Mouse (Mus musculus) heart, adult 2 months (tissue): ENCODE results near the gene Hist1h1e. TPM values are rescaled to one million over a fixed set of nuclear protein-coding genes. Genes with fewer than 3 reads are reported as not detected.

Experiments
- DNase-seq, 2 experiments: peaks; one replicate each; pipeline ENCODE4 v3.0.0; 2021
- H3K27ac ChIP-seq: fragments of 200-600 bp; 2 replicates; pipeline ENCODE4 v1.8.1; 2022
- H3K27me3 ChIP-seq: fragments of 200-500 bp; 2 replicates; pipeline ENCODE4 v1.6.1; 2012; ENCODE audit warnings: mild to moderate bottlenecking, low read length, inconsistent platforms, mixed read lengths; ENCODE audit not compliant: control insufficient read depth, insufficient read depth
- H3K36me3 ChIP-seq: fragments of 200-500 bp; 2 replicates; pipeline ENCODE4 v1.6.1; 2012; ENCODE audit warnings: low read length, inconsistent platforms; ENCODE audit not compliant: control insufficient read depth, insufficient read depth
- H3K4me1 ChIP-seq: fragments of 200-500 bp; 2 replicates; pipeline ENCODE4 v1.6.1; 2011; ENCODE audit warnings: low read length; ENCODE audit not compliant: control insufficient read depth, insufficient read depth
- H3K4me3 ChIP-seq: fragments of 200-600 bp; 2 replicates; pipeline ENCODE4 v1.8.1; 2022
- H3K79me2 ChIP-seq: fragments of 200-500 bp; replicated peaks from 2 replicates; pipeline ENCODE4 v1.6.1; 2012; ENCODE audit warnings: mild to moderate bottlenecking, inconsistent platforms, low read length, moderate library complexity, mixed read lengths; ENCODE audit not compliant: control insufficient read depth, insufficient read depth
- H3K9ac ChIP-seq: fragments of 200-500 bp; 2 replicates; pipeline ENCODE4 v1.6.1; 2012; ENCODE audit warnings: low read depth, mild to moderate bottlenecking, control low read depth, inconsistent platforms, low read length, mixed read lengths
- CTCF ChIP-seq: fragments of 200-600 bp; IDR thresholded peaks from 2 replicates; pipeline ENCODE4 v1.8.1; 2022; ENCODE audit warnings: antibody characterized with exemption, mild to moderate bottlenecking, moderate library complexity
- EP300 ChIP-seq: fragments of 200-500 bp; IDR thresholded peaks from 2 replicates; pipeline ENCODE4 v1.6.1; 2011; ENCODE audit warnings: low read depth, low read length, control low read depth; ENCODE audit not compliant: insufficient read depth
- POLR2A ChIP-seq: fragments of 200-500 bp; IDR thresholded peaks from 2 replicates; pipeline ENCODE4 v1.6.1; 2011; ENCODE audit warnings: mild to moderate bottlenecking, low read depth, low read length, control low read depth; ENCODE audit not compliant: insufficient read depth
- WGBS: fragments of 180-500 bp; shearing (Covaris S2); methylation state at CpG from one replicate; pipeline ENCODE4 v1.1.7; 2018; 5-methylcytosine and 5-hydroxymethylcytosine counted together
- intact Hi-C: fragments of 180-260 bp; cut with DNase I; formaldehyde crosslinking; loops from one replicate; pipeline ENCODE4 v1.15.1; 2025
- polyA plus RNA-seq: library from polyadenylated mRNA; depleted of rRNA; stranded (reverse); fragments of >200 nt; gene quantifications from 2 replicates; pipeline ENCODE4 v1.2.3, GENCODE M21; 2012
- total RNA-seq, 2 experiments: library from RNA; stranded (reverse); gene quantifications; 2 replicates each; pipeline ENCODE4 v1.2.3; 2021

Hist1h1e gene
- total and polyA plus RNA-seq, 3 experiments = 1.3 to 28.8 (median 20.4) TPM

DNA sequence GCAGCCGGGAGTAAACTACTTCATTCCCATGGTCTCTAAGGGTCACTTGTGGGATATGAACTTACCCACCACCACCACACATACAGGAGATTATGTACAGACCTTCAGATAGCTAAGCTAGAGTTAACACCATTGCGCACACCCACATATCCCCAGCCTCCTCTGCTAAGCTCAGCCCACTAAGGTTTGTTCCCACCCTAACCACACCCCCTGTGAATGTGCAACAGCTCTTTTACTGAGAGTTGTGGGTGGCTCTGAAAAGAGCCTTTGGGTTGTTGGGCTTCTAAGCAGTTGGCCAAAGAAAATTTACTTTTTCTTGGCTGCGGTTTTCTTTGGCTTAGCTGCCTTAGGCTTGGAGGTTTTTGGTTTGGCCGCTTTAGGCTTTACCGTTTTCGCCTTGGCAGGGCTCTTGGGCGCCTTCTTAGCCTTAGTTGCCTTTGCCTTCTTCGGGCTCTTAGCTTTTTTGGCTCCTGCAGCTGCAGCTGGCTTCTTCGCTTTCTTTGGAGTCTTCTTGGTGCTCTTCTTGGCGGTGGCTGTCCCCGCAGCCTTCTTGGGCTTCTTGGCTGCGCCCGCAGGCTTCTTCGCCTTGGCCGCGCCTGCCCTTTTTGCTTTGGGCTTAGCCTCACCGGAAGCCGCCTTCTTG lies 705 bp downstream of the Hist1h1e start:
- H3K4me3 ChIP-seq = peak overlapping the region; percentile 77

DNA sequence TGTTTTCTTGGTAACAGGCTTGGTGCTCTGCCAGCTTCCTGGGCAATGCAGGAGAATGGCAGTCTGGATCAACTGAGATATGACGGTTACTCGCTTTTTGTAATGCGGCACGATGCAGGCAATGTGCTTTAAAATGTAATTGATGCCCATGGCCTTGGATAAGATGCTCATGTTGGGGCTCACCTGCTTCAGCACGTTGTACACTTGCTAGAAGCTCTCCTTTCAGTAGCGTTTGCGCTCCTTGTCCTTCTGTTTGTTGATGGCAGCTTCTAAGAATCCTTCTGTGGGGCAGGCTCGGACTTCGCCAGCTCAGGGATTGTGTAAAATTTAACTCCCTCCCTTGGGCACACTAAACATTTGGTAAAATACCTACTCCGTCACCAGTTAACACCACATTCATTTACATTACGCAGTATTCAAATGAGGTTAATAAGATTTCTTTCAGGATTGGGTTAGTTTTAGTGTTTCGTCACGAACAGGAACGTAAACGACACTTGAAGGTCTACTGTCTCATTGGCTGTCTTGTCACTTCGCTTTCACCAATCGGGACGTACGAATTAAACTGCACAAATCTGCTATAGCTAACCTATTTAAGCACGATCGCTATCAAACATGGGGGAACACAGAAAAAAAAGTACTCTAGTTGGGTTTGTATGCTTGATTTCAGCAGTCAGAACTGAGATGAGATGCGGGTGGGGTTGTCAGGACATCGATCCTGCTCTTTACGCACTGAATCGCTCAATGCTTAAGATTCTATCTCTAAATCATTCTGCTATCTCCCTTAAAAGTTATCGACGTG lies 1.4 kb downstream of the Hist1h1e start, which contains the start of gene Hist1h2be:
Gene Hist1h2be (minus strand): TSS at position 392 of the 799 bp plus-strand sequence.
- 0 out of 2 replicates have a peak, but pooled peaks cover 1% of the 10 kb centered on the region for H3K79me2 ChIP-seq
- TF ChIP-seq EP300 = 0 out of 2 replicates have a peak, but pooled peaks have one; percentile 55
- no peak for TF ChIP-seq CTCF
- H3K9ac ChIP-seq = peak within 1 kb of the TSS; percentile 78
- peak within 1 kb of the TSS; percentile 77 for H3K4me3 ChIP-seq
- peak; percentile 73 to 75 for DNase-seq
- H3K36me3 ChIP-seq = peaks cover 3% of the 10 kb centered on the region; the same call in 1 of the 2 replicates
- no peaks in the 10 kb centered on the region for H3K27me3 ChIP-seq
- peaks cover 3% of the 10 kb centered on the region for H3K4me1 ChIP-seq
- under 1% methylated on average over 27 of the region's 27 CpGs for WGBS
- intact Hi-C loops = loop anchor here (1.0 to 10.0 kb wide), 5 partner anchors 35 to 1796 kb away; partner anchors contain the start of genes Hist1h2af, Hist1h2ag, Hist1h2bb and Hist1h2bj
- peak within 1 kb of the TSS; percentile 97 for H3K27ac ChIP-seq

More for the DNA sequence above, 705 bp downstream of the Hist1h1e start:
- under 1% methylated on average over 18 of the region's 18 CpGs for WGBS
- DNase-seq = peak; percentile 68 to 84
- intact Hi-C loops = loop anchor here (1.0 to 10.0 kb wide), 7 partner anchors 35 to 1797 kb away; partner anchors contain the start of genes Hist1h2ac, Hist1h2af, Hist1h2ag and Hist1h2bb
- Histone ChIP-seq H3K79me2 (0 out of 2 replicates have a peak, but pooled peaks cover 1% of the 10 kb centered on the region), H3K27ac (peak overlapping the region; percentile 97), H3K4me1 (peaks cover 3% of the 10 kb centered on the region), H3K9ac (peak overlapping the region; percentile 78), H3K36me3 (peaks cover 3% of the 10 kb centered on the region; the same call in 1 of the 2 replicates), H3K27me3 (no peaks in the 10 kb centered on the region)
- TF ChIP-seq CTCF (no peak), POLR2A (peak; percentile 71), EP300 (no peak)

DNA sequence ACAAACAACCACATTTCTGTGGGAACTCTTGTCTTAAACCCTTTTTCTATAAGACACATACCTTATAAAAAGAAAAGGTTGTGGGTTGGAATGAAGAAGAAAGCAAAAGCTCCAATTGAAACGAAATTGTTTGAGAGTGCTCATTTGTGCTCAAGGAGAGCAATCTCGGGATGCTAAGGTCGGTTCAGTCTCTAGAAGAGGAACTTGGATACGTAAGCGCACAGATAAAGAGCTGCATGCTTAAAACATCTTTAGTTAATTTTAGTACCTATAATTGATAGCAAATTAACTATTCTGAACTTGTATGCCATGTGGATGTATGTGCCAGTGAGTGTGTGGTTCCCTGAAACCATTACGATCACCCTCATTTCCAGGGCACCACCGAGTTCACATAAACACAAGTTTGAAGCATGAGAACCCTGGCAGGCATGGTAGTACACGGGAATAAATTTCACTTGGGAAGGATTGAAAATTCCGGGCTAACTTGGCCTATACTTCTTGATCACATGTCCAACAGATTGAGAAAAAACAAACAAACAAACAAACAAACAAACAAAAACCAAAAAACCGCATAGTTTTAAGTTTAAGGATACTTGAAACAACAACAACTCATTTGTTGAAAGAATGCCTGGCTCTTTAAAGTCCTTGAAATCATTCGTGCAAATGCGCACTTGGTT lies 2.2 kb downstream of the Hist1h1e start:
- H3K9ac ChIP-seq = peak overlapping the region; percentile 50
- peak overlapping the region; percentile 97 for H3K27ac ChIP-seq
- no peak for DNase-seq
- peaks cover 3% of the 10 kb centered on the region; the same call in 1 of the 2 replicates for H3K36me3 ChIP-seq
- H3K4me1 ChIP-seq = peaks cover 3% of the 10 kb centered on the region
- intact Hi-C loops = loop anchor here (5.0 to 10.0 kb wide), 4 partner anchors 88 to 1795 kb away; partner anchors contain the start of genes Hist1h2af, Hist1h2ag, Hist1h2bb and Hist1h2bj
- TF ChIP-seq POLR2A (no peak), CTCF (no peak), EP300 (no peak)
- peak overlapping the region; percentile 77 for H3K4me3 ChIP-seq
- H3K79me2 ChIP-seq = 0 out of 2 replicates have a peak, but pooled peaks cover 1% of the 10 kb centered on the region
- H3K27me3 ChIP-seq = no peaks in the 10 kb centered on the region
- 47% methylated on average over 12 of the region's 12 CpGs for WGBS

DNA sequence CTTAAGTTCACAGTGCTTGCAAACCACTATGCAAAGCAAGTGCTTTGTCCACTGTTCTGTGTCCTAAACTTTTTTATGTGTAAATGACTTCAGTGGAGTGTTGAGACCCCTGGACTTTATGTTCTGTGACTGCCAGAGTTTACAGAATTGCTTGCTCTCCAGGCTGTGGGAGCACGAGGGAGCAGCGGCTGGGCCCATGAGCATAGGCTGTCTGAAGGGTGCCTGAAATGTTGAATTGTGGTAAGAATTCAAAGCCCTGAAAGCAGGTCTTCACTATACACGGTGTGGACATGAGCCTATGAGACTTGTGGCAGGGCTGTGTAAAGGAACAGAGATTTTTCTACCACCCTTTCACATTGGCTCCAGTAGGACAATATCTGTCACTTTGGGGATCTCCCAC lies 10.7 kb downstream of the Hist1h1e start:
- H3K79me2 ChIP-seq = no peaks in the 10 kb centered on the region
- intact Hi-C loops = no loop called here
- WGBS = 86% methylated on average over 3 of the region's 3 CpGs
- H3K4me1 ChIP-seq = no peaks in the 10 kb centered on the region
- no peak overlapping the region for H3K27ac ChIP-seq
- H3K27me3 ChIP-seq = no peaks in the 10 kb centered on the region
- no peaks in the 10 kb centered on the region for H3K36me3 ChIP-seq
- H3K9ac ChIP-seq = no peak overlapping the region
- TF ChIP-seq EP300 (no peak), POLR2A (no peak), CTCF (no peak)
- H3K4me3 ChIP-seq = no peak overlapping the region
- no peak for DNase-seq

DNA sequence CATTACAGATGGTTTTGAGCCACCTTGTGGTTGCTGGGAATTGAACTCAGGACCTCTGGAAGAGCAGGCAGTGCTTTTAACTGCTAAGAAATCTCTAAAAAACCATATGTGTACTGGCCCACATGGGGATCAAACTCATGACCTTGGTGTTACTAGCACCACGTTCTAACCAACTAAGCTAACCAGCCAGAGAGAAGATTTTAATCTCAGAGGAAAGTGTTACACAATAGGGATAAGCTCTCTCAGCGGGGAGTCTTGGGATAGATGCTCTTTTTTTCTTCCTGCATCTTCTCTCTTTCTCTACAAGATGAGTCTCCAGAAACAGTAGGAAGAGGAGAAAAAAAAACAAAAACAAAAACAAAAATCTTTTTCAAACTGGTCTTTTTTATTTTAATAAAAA lies 12.0 kb downstream of the Hist1h1e start:
- Histone ChIP-seq H3K27me3 (no peaks in the 10 kb centered on the region), H3K27ac (no peak overlapping the region), H3K79me2 (no peaks in the 10 kb centered on the region), H3K4me3 (no peak overlapping the region), H3K36me3 (no peaks in the 10 kb centered on the region), H3K9ac (no peak overlapping the region), H3K4me1 (no peaks in the 10 kb centered on the region)
- TF ChIP-seq CTCF (no peak), EP300 (no peak), POLR2A (no peak)
- WGBS = 59% methylated on average over 2 of the region's 2 CpGs
- intact Hi-C loops = no loop called here
- no peak for DNase-seq

DNA sequence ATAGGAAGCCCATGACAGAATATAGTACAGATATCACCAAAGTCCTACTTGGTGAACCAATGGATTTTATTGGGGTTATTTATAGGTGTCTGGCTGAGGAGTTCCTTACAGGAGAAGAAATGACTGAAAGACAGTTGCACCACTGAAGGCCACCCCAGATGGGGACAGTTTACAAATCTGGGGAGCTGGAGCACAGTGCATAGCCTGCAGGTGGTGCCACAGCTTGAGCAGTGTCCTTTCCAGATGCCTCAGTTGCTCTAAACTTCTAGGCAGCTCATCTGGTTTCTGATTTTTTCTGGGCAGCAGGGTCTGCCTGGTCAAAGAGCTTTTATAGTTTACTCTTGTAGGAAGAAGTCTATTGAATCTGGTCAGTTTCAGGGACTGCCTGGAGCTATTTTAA lies 12.5 kb downstream of the Hist1h1e start:
- H3K27me3 ChIP-seq = no peaks in the 10 kb centered on the region
- intact Hi-C loops = no loop called here
- no peak for TF ChIP-seq POLR2A
- TF ChIP-seq CTCF = no peak
- no peak for TF ChIP-seq EP300
- H3K79me2 ChIP-seq = no peaks in the 10 kb centered on the region
- no peak overlapping the region for H3K9ac ChIP-seq
- H3K4me3 ChIP-seq = no peak overlapping the region
- H3K27ac ChIP-seq = no peak overlapping the region
- no peak for DNase-seq
- no peaks in the 10 kb centered on the region for H3K4me1 ChIP-seq
- H3K36me3 ChIP-seq = no peaks in the 10 kb centered on the region
